Mouse (Mus musculus): ENCODE measurements at regions not wholly inside any gene's neighbourhood (a gene's known extent, or its start where the extent isn't known, plus 50 kb on each side); places are given as distances from the start of the nearest gene placed in this dataset.

DNA sequence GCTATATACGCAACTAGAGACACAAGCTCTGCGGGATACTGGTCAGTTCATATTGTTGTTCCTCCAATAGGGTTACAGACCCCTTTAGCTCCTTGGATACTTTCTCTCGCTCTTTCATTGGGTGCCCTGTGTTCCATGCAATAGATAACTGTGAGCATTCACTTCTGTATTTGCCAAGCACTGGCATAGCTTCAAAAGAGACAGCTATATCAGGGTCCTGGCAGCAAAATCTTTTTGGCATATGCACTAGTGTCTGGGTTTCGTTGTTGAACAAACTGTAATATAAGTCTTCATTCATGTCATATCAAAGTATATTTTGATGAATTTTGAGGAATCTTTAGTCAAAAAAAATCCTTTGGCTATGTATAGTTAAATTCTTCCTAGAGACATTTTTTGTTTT lies 307.0 kb upstream of the Cdh7 start:
- TF ChIP-seq CTCF (IDR thresholded peaks at IDR 0.05; ENCODE audit: borderline replicate concordance, extremely low read depth, insufficient read depth, insufficient read length) (no peak), POLR2A (IDR thresholded peaks at IDR 0.05; ENCODE audit: borderline replicate concordance, extremely low read depth, insufficient read depth, insufficient read length, poor library complexity, severe bottlenecking) (no peak)
